Mouse (Mus musculus): Measurements from ENCODE around the gene Slc27a4. TPM values are rescaled to one million over a fixed set of nuclear protein-coding genes. Genes with fewer than 3 reads are reported as not detected.

Slc27a4 gene
- total RNA-seq, 2 experiments from 2014 or later = 69.6 to 70.5 TPM

- peak; percentile 59 to 65 for DNase-seq
Measured at GRCm38 (mm10) chr2:29820025-29820817, 17.8 kb downstream of the Slc27a4 start, which contains the start of gene Urm1. Gene Urm1, plus strand, starts transcription at chr2:29820075.

GRCm38 (mm10) chr2:29826318-29826925 lies 24.0 kb downstream of the Slc27a4 start:
- DNase-seq = no peak

- DNase-seq = peak; percentile 94 to 95
Measured at GRCm38 (mm10) chr2:29826926-29827708, 24.7 kb downstream of the Slc27a4 start.

GRCm38 (mm10) chr2:29827709-29828024 lies 25.2 kb downstream of the Slc27a4 start:
- DNase-seq = no peak

GRCm38 (mm10) chr2:29831106-29831505 lies 28.7 kb downstream of the Slc27a4 start:
- peak; percentile 56 to 60 for DNase-seq

GRCm38 (mm10) chr2:29833796-29834195 lies 31.4 kb downstream of the Slc27a4 start:
- DNase-seq = no peak

- no peak for DNase-seq
Measured at GRCm38 (mm10) chr2:29835391-29835899, 33.0 kb downstream of the Slc27a4 start.

- DNase-seq = no peak
Measured at GRCm38 (mm10) chr2:29839460-29839859, 37.0 kb downstream of the Slc27a4 start.

- no peak for DNase-seq
Measured at GRCm38 (mm10) chr2:29843231-29844105, 41.0 kb downstream of the Slc27a4 start.

- DNase-seq = no peak
Measured at GRCm38 (mm10) chr2:29844115-29844514, 41.7 kb downstream of the Slc27a4 start.

GRCm38 (mm10) chr2:29844661-29845060 lies 42.2 kb downstream of the Slc27a4 start:
- DNase-seq = no peak

- no peak for DNase-seq
Measured at GRCm38 (mm10) chr2:29845636-29846035, 43.2 kb downstream of the Slc27a4 start.

- peak in 1 of 2 experiments; percentile 50 for DNase-seq
Measured at GRCm38 (mm10) chr2:29846061-29846853, 43.8 kb downstream of the Slc27a4 start.

- no peak for DNase-seq
Measured at GRCm38 (mm10) chr2:29846911-29847310, 44.5 kb downstream of the Slc27a4 start.

GRCm38 (mm10) chr2:29849041-29849440 lies 46.6 kb downstream of the Slc27a4 start:
- DNase-seq = no peak

- no peak for DNase-seq
Measured at GRCm38 (mm10) chr2:29849841-29850480, 47.5 kb downstream of the Slc27a4 start.

GRCm38 (mm10) chr2:29852957-29853485 lies 50.6 kb downstream of the Slc27a4 start:
- DNase-seq = no peak

- DNase-seq = no peak
Measured at GRCm38 (mm10) chr2:29853736-29854135, 51.3 kb downstream of the Slc27a4 start.

GRCm38 (mm10) chr2:29855585-29856210 lies 53.3 kb downstream of the Slc27a4 start:
- DNase-seq = no peak
